In genomic region chr12:80524276-80524921, GRCm38 (mm10) we compare ENCODE assay signal across 13 mouse cellular contexts. TPM values are rescaled to one million over a fixed set of nuclear protein-coding genes. Genes with fewer than 3 reads are reported as not detected.
DNase-seq lines count a peak whose midpoint lies in the region; ATAC-seq lines count a peak whose summit lies in the region.
"Had no signal": no experiment of that assay in that cellular context is flagged by ENCODE, and none has a peak within 500 bp of the region (broad histone marks: within the 10 kb centered on the region; RNA-seq: fewer than 3 reads in every experiment).

No protein-coding gene starts in this region.

- no peaks in the 10 kb centered on the region for H3K36me3 ChIP-seq in hindbrain, embryonic 10.5 days
- no peaks in the 10 kb centered on the region for H3K36me3 ChIP-seq in hindbrain, embryonic 14.5 days (replicated peaks; ENCODE audit: control insufficient read depth, insufficient read depth)
- no peaks in the 10 kb centered on the region for H3K36me3 ChIP-seq in midbrain, embryonic 14.5 days (ENCODE audit: control insufficient read depth, insufficient read depth, low read length)
- no peaks in the 10 kb centered on the region for H3K36me3 ChIP-seq in midbrain, embryonic 16.5 days (ENCODE audit: control insufficient read depth, insufficient read depth, low read length)
- H3K36me3 ChIP-seq in limb, embryonic 11.5 days (ENCODE audit: control insufficient read depth, insufficient read depth, low read length): no peaks in the 10 kb centered on the region
- H3K36me3 ChIP-seq: embryonic facial prominence, embryonic 15.5 days; limb, embryonic 15.5 days had no signal

- no peak overlapping the region for H3K4me2 ChIP-seq in hindbrain, embryonic 14.5 days (replicated peaks)
- H3K4me2 ChIP-seq in midbrain, embryonic 14.5 days (ENCODE audit: low read length): no peak overlapping the region
- no peak overlapping the region for H3K4me2 ChIP-seq in midbrain, embryonic 16.5 days (ENCODE audit: low read length)
- no peak overlapping the region for H3K4me2 ChIP-seq in limb, embryonic 11.5 days (ENCODE audit: low read depth, severe bottlenecking)
- H3K4me2 ChIP-seq: embryonic facial prominence, embryonic 15.5 days; limb, embryonic 15.5 days had no signal

- H3K27ac ChIP-seq in hindbrain, embryonic 10.5 days: no peak overlapping the region
- H3K27ac ChIP-seq in hindbrain, embryonic 14.5 days: no peak overlapping the region
- no peak overlapping the region for H3K27ac ChIP-seq in midbrain, embryonic 14.5 days (replicated peaks; ENCODE audit: low read depth, low read length)
- no peak overlapping the region for H3K27ac ChIP-seq in midbrain, embryonic 16.5 days (ENCODE audit: low read length)
- no peak overlapping the region for H3K27ac ChIP-seq in limb, embryonic 11.5 days (replicated peaks; ENCODE audit: low read depth, low read length)
- H3K27ac ChIP-seq: embryonic facial prominence, embryonic 15.5 days; limb, embryonic 15.5 days had no signal

- H3K9ac ChIP-seq in hindbrain, embryonic 14.5 days: no peak overlapping the region
- no peak overlapping the region for H3K9ac ChIP-seq in midbrain, embryonic 14.5 days (replicated peaks; ENCODE audit: low read length)
- H3K9ac ChIP-seq in midbrain, embryonic 16.5 days (ENCODE audit: low read depth, low read length): no peak overlapping the region
- no peak overlapping the region for H3K9ac ChIP-seq in limb, embryonic 11.5 days (ENCODE audit: low read length)
- H3K9ac ChIP-seq: embryonic facial prominence, embryonic 15.5 days; limb, embryonic 15.5 days had no signal

- WGBS in hindbrain, embryonic 10.5 days: 24% methylated on average over 12 of the region's 12 CpGs
- WGBS in hindbrain, embryonic 14.5 days: 29% methylated on average over 12 of the region's 12 CpGs
- WGBS in midbrain, embryonic 14.5 days: 28% methylated on average over 12 of the region's 12 CpGs
- WGBS in midbrain, embryonic 16.5 days: 28% methylated on average over 12 of the region's 12 CpGs
- WGBS in limb, embryonic 11.5 days: 26% methylated on average over 12 of the region's 12 CpGs

- H3K27me3 ChIP-seq in hindbrain, embryonic 10.5 days (ENCODE audit: insufficient read depth, poor library complexity, severe bottlenecking): peaks cover 27% of the 10 kb centered on the region
- H3K27me3 ChIP-seq in hindbrain, embryonic 14.5 days (ENCODE audit: control insufficient read depth, insufficient read depth, low read length): no peaks in the 10 kb centered on the region
- H3K27me3 ChIP-seq in midbrain, embryonic 14.5 days (ENCODE audit: control insufficient read depth, insufficient read depth, low read length): no peaks in the 10 kb centered on the region
- H3K27me3 ChIP-seq in midbrain, embryonic 16.5 days (ENCODE audit: control insufficient read depth, insufficient read depth, low read depth, low read length): no peaks in the 10 kb centered on the region
- H3K27me3 ChIP-seq in limb, embryonic 11.5 days (ENCODE audit: control insufficient read depth, insufficient read depth, low read length): peaks cover 23% of the 10 kb centered on the region

- H3K4me3 ChIP-seq in hindbrain, embryonic 10.5 days: no peak overlapping the region
- no peak overlapping the region for H3K4me3 ChIP-seq in hindbrain, embryonic 14.5 days (replicated peaks; ENCODE audit: low read length)
- no peak overlapping the region for H3K4me3 ChIP-seq in midbrain, embryonic 14.5 days (replicated peaks; ENCODE audit: low read depth, low read length)
- no peak overlapping the region for H3K4me3 ChIP-seq in midbrain, embryonic 16.5 days (ENCODE audit: low read depth, low read length)
- no peak overlapping the region for H3K4me3 ChIP-seq in limb, embryonic 11.5 days (ENCODE audit: low read depth, low read length)
- H3K4me3 ChIP-seq: embryonic facial prominence, embryonic 15.5 days; limb, embryonic 15.5 days had no signal

- ATAC-seq in hindbrain, embryonic 14.5 days (ENCODE audit: low FRiP score): no peak
- no peak for ATAC-seq in midbrain, embryonic 14.5 days (ENCODE audit: low FRiP score, low TSS enrichment)
- ATAC-seq in midbrain, embryonic 16.5 days: no peak
- ATAC-seq in limb, embryonic 11.5 days (ENCODE audit: insufficient number of reproducible peaks, low FRiP score, low TSS enrichment, low read depth): 0 out of 2 replicates have a peak, but pooled peaks have one; percentile 23
- ATAC-seq: CD4-positive, CD25-positive, alpha-beta regulatory T cell, adult 4 months had no signal

- no peaks in the 10 kb centered on the region for H3K9me3 ChIP-seq in hindbrain, embryonic 10.5 days
- no peaks in the 10 kb centered on the region for H3K9me3 ChIP-seq in hindbrain, embryonic 14.5 days (ENCODE audit: control insufficient read depth, low read length)
- H3K9me3 ChIP-seq in midbrain, embryonic 14.5 days (ENCODE audit: control insufficient read depth, low read length): no peaks in the 10 kb centered on the region
- H3K9me3 ChIP-seq in midbrain, embryonic 16.5 days (replicated peaks; ENCODE audit: control insufficient read depth, low read length, poor library complexity, severe bottlenecking): no peaks in the 10 kb centered on the region
- no peaks in the 10 kb centered on the region for H3K9me3 ChIP-seq in limb, embryonic 11.5 days (ENCODE audit: control insufficient read depth, low read length)
- H3K9me3 ChIP-seq: embryonic facial prominence, embryonic 15.5 days; limb, embryonic 15.5 days had no signal

- peak; percentile 30 for DNase-seq in hindbrain, embryonic 10.5 days (ENCODE audit: low spot score)
- DNase-seq in hindbrain, embryonic 14.5 days (ENCODE audit: low spot score): no peak
- peak; percentile 58 for DNase-seq in midbrain, embryonic 14.5 days
- DNase-seq in embryo, embryonic 10 days (ENCODE audit: low spot score): peak; percentile 81
- DNase-seq in limb, embryonic 11.5 days (ENCODE audit: low spot score): peak; percentile 76
- no peak for DNase-seq in cerebellum, adult 18-20 months
- no peak for DNase-seq in urinary bladder, adult 2 months (ENCODE audit: low spot score)
- DNase-seq: kidney, adult 11 months; thymus, postnatal 25 days had no signal

- peaks cover 65% of the 10 kb centered on the region for H3K4me1 ChIP-seq in hindbrain, embryonic 10.5 days (replicated peaks)
- peaks cover 45% of the 10 kb centered on the region for H3K4me1 ChIP-seq in hindbrain, embryonic 14.5 days (replicated peaks; ENCODE audit: control insufficient read depth, insufficient read depth, low read length)
- H3K4me1 ChIP-seq in midbrain, embryonic 14.5 days (ENCODE audit: control insufficient read depth, insufficient read depth, low read length): peaks cover 25% of the 10 kb centered on the region
- peaks cover 30% of the 10 kb centered on the region for H3K4me1 ChIP-seq in midbrain, embryonic 16.5 days (ENCODE audit: control insufficient read depth, insufficient read depth, low read length)
- H3K4me1 ChIP-seq in limb, embryonic 11.5 days (ENCODE audit: control insufficient read depth, insufficient read depth, low read length): peaks cover 7% of the 10 kb centered on the region

RNA-seq across cellular contexts. Expression of gene Galnt16, which starts 6.3 kb away (rescaled TPM):
- polyA plus RNA-seq in hindbrain, embryonic 10.5 days (2016; fragmentation: Nextera tagmentation; extraction: Ambion mirVana): 17.7 and 18.9 TPM in 2 replicates
- polyA plus RNA-seq in hindbrain, embryonic 14.5 days (2014; fragmentation: Nextera tagmentation; extraction: Ambion mirVana): 20.2 and 21.2 TPM in 2 replicates
- polyA plus RNA-seq in midbrain, embryonic 14.5 days (2014; fragmentation: Nextera tagmentation; extraction: Ambion mirVana): 21.7 and 30.4 TPM in 2 replicates
- polyA plus RNA-seq in midbrain, embryonic 16.5 days (2015; fragmentation: Nextera tagmentation; extraction: Ambion mirVana): 41.8 and 43.3 TPM in 2 replicates
- polyA plus RNA-seq in limb, embryonic 11.5 days (2014; fragmentation: Nextera tagmentation; extraction: Ambion mirVana): 2.8 and 3.3 TPM in 2 replicates
- polyA plus RNA-seq in urinary bladder, adult 2 months (2012; rRNA removed): 13.2 and 21.2 TPM in 2 replicates

Comparison
In these comparisons a context has a peak if more than half of its experiments do, and no peak if none do; other contexts are left out.
1. DNase-seq: peak in hindbrain, embryonic 10.5 days (single experiment), midbrain, embryonic 14.5 days (single experiment), embryo, embryonic 10 days (single experiment) and limb, embryonic 11.5 days (single experiment); none in hindbrain, embryonic 14.5 days (single experiment), cerebellum, adult 18-20 months (0 of 2) and urinary bladder, adult 2 months (single experiment).